Mouse (Mus musculus) inflammation-experienced regulatory T-cells (primary cell): ENCODE results near the gene Tuba8. TPM values are rescaled to one million over a fixed set of nuclear protein-coding genes. Genes with fewer than 3 reads are reported as not detected.

ENCODE experiments used
- polyA plus RNA-seq, 2 experiments: library from polyadenylated mRNA; unstranded; fragments of 100-300 nt; shearing (Covaris generic); gene quantifications; one replicate each; pipeline ENCODE4 v1.2.1; 2017

Tuba8 gene
- under 1 TPM in 1 of 2 experiments, not detected in 1; 0.13 TPM for polyA plus RNA-seq

DNA sequence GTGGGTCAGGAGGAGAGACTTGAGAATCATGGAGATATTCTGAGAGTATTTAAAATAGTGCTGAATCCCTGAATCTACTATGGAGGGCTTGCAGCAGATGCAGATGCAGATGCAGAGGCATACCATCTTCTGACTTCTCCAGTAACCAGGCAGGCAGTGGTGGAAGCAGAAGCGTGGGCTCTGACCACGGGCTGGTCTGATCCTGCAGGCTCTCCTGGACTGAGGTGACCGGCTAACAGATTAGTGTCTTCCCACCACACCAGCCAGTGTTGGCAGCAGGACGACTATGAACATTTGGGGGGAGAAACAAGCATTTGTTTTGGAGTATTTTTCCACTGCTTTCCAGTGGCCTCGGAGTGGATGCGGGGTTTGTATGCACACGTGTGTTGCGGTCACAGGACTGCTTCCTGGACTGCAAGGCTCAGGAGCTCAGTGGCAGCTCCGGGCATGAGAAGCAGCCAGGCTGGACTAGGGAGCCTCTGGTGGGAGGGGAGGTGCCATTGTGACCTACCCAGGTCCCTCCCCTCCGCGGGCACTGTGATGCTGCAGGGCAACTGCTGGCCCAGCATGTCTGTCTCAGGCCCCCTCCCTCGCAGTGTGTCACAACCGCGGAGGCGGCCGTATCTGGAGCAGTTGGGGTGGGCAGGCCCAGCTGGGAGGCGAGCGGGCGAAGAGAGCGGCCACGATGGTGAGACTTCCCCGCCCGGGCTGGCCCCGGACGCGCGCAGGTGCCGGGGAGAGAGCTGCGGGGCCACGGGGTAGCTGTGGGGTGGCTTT lies at the start of gene Tuba8:
Tuba8 (plus strand) TSS at position 548 of the 777 bp plus-strand sequence.

DNA sequence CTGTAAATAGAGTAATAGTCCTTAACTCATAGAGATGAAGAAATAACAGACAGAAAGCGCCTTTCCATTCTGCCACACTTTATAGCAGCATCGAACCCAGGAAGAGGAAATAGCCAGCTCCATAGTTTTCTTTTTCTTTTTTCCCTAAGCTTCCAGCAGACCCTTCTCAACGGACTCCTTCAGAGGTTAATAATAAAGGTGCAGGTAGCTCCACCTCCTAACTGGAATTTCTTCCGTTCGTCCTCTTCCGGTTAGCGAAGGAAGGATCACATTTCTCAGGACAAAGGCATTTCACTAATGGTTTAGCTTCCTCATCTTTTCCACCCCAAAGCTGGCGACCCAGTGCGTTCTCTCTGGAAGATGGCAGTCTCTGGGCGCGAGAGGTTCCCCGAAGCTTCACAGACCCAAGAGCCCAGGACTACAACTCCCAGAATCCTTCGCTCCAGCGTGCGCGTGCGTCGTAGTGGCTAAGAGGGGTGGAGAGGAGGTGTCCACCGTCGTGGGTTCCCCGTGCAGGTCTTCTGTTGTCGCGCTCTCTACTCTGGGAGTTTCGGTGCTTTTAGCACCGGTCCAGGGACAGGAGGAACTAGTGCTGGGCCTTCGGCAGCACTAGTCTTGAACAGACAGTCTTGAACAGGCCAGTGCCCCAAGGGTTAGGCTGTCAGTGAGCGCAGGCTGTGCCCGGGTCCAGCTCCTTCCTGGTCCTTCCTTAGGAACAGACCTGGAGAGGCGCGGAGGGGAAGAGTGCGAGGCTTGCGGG lies 26.9 kb upstream of the Tuba8 start, which contains the start of gene Pex26:
Pex26 (plus strand) TSS at position 254 of the 760 bp plus-strand sequence.

DNA sequence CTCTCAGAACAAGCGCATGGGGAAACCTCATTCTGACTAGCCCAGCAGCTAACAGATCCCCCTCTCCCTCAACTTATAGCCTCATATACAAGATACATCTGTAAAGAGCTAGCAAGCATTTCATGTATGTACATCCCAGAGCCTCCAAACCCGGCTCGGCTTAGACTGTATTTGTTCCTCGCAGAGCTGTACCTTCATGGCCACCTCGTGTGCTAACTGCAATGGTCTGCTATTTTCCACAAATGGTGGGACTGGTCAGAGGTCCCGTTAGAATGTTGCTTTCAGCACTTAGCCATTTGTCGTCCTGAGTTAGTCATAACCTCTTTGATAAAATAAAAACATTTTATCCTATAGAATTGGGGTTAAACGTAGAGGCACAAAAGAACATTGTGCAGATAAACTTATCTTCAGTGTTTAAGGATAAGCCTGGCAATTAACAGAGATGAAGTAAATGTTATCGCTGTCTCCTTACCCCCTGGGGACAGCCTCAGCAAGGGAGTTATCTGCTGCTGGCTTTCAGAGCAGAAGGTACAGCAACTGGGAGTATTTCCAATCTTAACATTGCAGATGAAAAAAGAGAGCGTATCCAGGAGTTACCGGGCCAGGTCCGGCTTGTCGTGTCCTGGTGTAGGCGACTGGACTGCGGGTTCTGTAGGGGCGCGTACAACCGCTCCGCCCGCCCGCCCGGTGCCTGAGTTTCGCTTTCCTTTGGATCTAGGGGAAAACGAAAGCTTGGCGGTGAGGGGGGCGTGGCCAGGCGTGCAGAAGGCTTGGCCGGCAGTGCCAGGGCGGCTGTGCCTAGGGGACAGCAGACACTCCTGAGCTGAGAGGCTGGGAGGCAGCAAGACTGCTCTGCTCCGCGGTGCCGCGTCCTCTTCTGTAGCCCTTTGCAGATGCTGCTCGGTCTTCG lies 34.9 kb downstream of the Tuba8 start, which contains the start of gene Usp18:
Usp18 (plus strand) TSS at position 780 of the 910 bp plus-strand sequence.

Other genes starting within 250 kb of the Tuba8 start
- gene Mical3, start 79.7 kb upstream of the Tuba8 start, polyA plus RNA-seq: 10 to 100 TPM; 10.1 to 12.5 TPM
- gene Pex26, start 27.0 kb upstream of the Tuba8 start, polyA plus RNA-seq: 10 to 100 TPM in 1 of 2 experiments, 1 to 10 TPM in 1; 8.5 to 12.8 TPM
- gene Usp18, start 35.2 kb downstream of the Tuba8 start, polyA plus RNA-seq: 10 to 100 TPM; 51.0 to 59.2 TPM
- 1 to 10 TPM in 1 of 2 experiments, under 1 TPM in 1; 0.51 to 1.1 TPM for gene Slc6a13, start 89.5 kb downstream of the Tuba8 start, polyA plus RNA-seq
- gene Slc6a12, start 132.4 kb downstream of the Tuba8 start, polyA plus RNA-seq: under 1 TPM in 1 of 2 experiments, not detected in 1; 0.48 TPM